Mouse (Mus musculus): ENCODE measurements around the gene Grpel1.

Grpel1 gene

DNA sequence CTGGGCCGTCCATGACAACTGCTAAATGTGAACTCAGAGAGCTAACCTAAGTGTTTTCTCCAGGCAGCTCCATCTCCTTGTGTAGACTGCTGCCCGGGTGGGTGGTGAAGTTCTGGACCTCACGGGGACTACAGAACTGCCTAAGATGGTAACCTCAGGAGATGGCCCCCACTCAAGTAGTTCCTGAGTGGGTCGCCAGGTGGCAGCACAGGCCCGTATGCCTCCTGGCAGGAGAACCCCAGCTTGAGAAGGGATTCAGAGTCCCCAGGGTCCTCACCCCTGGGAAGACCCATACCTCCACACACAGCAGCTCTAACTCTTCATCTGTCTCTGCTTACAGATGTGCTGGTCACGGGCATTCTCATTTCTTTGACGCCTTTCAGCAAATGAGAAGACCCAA, 2.0 kb upstream of the Grpel1 start:
- peak; percentile 71 to 78 for DNase-seq

GRCm38 (mm10) chr5:36463391-36463790, 1.4 kb upstream of the Grpel1 start:
- no peak for DNase-seq

GRCm38 (mm10) chr5:36465889-36466288, 1.1 kb downstream of the Grpel1 start:
- no peak for DNase-seq

DNA sequence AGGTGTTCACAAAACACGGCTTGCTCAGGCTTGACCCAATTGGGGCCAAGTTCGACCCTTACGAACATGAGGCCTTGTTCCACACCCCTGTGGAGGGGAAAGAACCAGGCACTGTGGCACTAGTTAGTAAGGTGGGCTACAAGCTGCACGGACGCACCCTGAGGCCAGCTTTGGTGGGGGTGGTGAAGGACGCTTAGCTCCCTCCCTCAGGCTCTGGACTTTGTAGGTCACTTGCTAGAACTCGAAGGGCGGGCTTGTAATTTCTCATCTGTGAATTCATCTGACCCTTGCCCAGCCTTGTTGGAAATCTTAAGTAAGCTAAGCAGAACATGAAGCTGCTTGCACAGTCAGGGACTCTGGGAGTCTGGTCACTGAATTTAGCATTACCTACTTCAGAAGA, 6.4 kb downstream of the Grpel1 start:
- no peak for DNase-seq

- DNase-seq: no peak
Measured at GRCm38 (mm10) chr5:36472876-36473655, 8.3 kb downstream of the Grpel1 start.

- peak; percentile 53 to 65 for DNase-seq
Measured at GRCm38 (mm10) chr5:36474283-36474682, 9.5 kb downstream of the Grpel1 start.

DNA sequence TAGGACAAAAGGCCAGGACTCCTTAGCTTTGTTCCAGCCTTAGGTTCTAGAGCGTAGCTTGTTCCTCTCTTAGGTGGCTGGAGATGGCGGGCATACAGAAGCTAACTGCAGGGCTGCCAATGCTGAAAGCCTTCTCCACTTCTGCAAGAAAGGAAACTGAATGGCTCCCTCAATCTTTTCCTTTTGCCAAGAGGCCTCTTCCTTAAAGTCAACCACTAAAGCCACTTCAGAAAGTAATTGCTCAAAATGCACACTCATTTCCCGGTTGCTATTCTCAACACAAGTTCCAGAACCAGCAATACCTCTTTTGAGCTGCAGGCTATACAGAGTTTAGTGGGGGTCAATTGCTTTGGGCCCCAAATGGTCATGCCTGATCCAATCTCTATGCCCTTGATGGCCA, 12.7 kb downstream of the Grpel1 start:
- no peak for DNase-seq

GRCm38 (mm10) chr5:36478540-36479420, 14.0 kb downstream of the Grpel1 start:
- DNase-seq: no peak

DNA sequence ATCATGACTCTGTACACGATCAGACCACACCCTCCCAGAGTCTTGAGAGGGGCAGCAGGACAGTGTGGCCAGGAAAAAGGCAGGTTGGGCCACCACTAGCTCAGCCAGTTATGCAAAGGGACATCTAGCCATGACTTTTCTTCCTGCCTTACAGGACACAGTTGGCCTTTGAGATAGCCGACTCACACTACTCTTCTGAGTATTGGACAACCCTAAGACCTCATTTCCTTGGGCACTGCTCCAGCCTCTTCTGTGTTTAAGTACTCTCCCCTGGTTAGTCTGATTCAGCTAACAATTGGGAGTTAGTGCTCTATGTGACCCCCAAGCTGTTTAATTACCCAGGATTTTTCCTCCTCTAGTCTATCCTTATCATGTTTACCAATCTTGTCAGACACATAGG, 14.9 kb downstream of the Grpel1 start:
- DNase-seq: peak in 1 of 2 experiments; percentile 38

DNA sequence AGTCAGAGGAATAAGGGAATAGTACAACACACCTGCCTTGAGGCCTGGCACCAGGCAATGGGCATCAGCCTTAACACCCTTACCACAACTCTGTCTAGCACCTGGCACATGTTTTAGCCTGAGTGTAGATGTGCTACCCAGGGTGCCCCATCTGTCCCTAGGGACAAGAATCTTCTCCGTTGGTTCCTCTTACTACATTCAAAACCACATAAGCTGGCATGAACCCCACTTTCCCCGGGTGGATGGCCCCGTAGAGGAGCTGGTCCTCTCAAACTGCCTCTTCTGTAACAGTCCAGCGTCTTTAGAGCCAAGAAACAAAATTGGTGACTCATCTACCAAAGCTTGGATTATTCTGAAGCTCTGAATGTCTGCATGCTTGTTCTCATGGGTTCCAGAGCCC, 15.6 kb downstream of the Grpel1 start:
- no peak for DNase-seq

DNA sequence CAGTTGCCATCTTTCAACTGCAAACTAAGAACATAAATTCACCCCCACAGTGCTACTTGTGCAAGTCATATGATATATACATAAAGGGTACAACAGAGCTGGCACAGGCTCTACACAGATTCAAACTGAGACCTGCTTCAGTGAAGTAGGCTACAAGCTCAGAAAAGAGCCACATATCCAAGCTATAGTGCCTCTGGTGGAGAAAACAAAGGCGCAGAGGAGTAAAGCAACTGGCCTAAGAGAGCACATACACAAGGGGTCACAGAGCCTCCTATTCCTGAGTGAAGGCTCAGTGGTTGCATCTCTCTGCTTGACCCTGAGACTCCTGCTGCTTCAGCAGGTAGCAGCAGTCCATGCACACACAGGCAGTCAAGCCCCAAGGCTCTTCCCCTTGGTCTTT, 16.3 kb downstream of the Grpel1 start:
- DNase-seq: no peak

DNA sequence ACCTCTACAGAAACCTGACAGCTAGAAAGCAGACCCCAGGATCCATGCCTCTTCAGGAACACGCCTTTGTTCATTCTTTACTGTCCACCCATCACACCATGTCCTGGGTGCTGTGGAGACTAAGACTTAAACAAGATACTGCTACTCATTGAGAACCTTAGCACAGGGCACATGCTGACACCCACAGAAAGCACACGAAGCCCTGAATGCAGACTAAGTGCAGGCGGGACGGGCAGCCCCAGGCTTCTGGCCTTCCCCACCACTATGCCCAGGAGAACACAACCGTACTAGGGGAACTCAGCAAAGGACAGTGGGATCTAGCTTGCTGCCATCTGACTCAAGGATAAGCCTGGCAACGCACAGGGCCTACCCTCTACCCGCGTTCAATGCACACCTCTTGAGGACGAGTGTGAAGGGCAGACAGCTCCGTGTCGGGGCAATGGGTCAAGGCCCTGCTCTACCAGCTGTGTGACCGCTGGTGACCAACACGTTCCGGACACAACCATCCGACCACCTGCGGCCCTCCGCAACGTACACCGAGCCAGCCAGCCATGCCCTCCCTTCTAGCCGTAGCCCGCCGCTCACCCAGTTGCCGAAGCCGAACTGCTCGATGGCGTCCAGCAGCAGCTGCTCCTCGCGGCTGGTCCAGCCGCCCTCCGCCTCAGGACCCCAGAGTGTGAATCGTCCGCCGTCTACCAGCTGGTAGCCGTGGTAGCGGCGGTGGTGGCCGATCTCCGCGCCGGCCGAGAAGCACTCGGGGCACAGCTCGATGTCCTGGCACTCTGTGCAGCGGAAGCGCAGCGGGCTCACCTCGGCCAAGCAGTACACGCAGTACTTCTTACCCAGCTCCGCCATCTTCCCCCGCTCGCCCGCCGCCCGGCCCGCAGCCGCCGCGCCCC, 18.7 kb downstream of the Grpel1 start:
- peak in 1 of 2 experiments; percentile 53 for DNase-seq

GRCm38 (mm10) chr5:36484171-36484990, 19.6 kb downstream of the Grpel1 start, which contains the start of the genes Tada2b and Ccdc96:
TSS of gene Tada2b (minus strand) at chr5:36484285.
TSS of gene Ccdc96 (plus strand) at chr5:36484588.
- DNase-seq: peak; percentile 98 to 99

DNA sequence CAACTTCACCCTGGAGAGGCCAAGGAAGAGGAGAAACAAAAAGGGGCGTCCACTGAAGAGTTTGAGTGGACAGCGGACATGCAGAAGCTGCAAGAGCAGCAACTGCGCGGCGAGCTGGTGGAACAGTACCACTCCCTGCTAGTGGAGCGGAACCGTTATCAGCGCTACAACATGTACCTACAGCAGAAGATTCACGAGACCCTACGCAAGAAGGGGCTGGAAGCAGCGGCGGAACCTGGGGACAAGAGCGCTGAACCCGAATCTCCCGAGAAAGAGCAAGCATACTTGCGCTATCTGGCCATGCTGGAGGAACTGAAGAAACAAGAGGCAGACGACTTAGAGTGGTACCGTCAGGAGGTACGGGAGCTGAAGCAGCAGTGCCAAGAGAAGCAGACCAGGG, 20.5 kb downstream of the Grpel1 start:
- no peak for DNase-seq

DNA sequence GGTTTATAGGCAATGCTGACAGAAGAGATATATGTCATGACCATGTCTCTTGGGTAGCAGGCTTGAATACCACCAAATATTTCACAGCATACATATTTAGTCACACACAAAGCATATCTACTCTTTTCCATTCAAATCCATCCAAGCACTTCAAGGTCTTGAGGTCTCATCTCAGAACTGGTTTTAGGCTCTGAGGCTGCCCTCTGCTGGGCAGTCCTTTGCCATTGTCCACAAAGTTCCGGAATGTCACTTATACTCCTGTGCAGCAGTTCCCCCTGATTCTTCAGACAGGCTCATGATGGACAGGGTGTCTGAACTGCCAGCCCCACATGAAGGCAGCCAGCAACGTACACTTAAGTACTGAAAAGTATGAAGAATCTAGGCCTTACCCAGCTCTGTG, 24.4 kb downstream of the Grpel1 start:
- peak; percentile 32 to 50 for DNase-seq

DNA sequence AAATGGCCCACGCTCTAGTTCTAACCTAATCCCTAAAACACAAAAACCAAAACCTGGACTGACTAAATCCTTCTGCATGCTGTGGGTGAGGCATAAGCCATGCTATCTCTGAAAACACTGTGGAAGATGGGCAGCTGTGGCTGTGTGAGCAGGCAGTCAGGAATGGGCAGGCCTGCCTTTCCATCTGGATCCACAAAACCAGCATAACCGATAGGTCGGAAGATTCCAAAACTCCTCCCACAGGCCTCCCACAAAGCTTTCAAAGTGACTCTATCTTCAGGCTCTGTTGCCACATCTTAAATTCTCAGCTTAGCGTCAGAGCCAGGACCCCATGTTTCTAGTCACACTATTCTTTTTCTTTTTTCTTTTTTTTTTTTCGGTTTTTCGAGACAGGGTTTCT, 29.1 kb downstream of the Grpel1 start:
- no peak for DNase-seq

GRCm38 (mm10) chr5:36494709-36495108, 29.9 kb downstream of the Grpel1 start:
- no peak for DNase-seq

DNA sequence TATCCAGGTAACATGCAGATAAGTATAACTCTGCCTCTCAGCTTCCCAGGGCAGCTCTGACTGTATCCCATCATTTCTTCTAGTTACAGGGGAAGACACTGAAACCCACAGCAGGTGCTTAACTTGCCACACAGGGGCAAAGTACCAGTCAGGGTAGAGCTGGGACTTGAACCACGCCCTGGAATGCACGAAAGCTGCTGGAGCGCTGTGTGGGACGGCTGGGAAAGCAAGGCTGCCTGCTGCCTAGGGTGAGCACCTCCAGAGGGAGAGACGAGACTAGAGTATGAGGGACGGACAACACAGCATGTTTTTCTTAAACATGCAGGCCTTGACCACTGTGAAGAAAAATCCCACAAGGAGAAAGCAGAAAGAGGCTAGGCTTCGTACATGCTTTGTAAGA, 40.4 kb downstream of the Grpel1 start:
- DNase-seq: no peak

DNA sequence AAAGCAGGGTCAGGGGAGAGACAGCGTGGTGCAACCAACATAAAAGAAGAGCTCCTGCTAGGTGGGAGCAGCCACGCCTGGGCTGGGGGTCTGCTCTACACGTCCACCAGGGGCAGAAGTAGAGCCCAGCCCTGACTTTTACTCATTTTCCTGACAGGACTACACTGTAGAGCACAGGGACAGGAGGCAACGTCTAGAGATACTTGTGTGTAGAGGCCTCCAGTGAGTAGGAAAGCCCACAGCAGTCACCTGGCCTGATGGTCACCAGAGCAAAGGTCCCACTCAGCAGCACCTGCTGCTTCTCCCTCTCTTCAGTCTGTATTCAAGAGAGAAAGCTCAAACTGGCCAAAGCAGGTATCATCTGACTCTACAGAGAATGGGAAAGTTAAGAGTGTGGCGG, 40.8 kb downstream of the Grpel1 start:
- no peak for DNase-seq

DNA sequence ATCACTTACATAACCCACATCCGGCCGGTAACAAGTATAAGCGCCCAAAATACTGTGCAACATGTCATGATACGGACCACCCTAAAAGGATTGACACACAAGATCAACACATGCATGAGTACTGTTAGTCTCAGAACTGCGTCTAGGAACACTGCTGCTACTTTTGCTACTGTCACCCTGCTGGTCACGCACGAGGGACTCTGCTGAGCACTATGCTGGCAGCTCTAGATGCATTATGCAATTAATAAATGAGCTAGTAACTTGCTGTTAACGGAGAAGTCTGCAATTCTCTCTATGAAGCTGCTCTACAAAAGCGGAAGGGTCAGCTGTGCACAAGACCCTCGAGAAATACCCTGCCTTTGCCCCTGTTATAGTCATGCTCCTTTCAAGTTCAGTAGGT, 43.6 kb downstream of the Grpel1 start:
- DNase-seq: no peak

DNA sequence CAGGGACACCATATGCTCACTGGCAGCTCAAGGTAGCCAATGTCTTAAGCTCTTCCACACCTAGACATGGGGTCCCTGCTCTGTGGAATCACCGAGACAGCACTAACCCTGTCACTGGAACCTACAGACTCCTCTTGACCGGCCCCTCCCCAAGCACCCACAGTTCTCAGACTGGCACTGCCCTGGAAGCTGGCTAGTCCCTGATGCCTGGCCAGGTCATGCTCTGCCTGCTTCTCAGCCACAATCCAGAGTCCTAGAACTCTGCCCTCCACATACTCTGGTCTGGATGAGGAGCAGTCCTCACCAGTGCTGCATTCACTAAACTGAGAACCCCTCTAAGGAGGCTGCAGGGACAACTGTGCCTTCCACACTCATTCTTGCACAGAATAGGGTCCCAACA, 46.2 kb downstream of the Grpel1 start:
- DNase-seq: no peak

GRCm38 (mm10) chr5:36515126-36515525, 50.3 kb downstream of the Grpel1 start:
- DNase-seq: no peak

All from lung, adult 18-20 months (tissue).